Mouse (Mus musculus): ENCODE results near the gene Nup85. TPM values are rescaled to one million over a fixed set of nuclear protein-coding genes. Genes with fewer than 3 reads are reported as not detected.

The Nup85 gene
- total and polyA plus RNA-seq, 3 experiments, result 362 to 370 TPM; not detected in 1

- no peak for DNase-seq (ENCODE audit: low read depth, low spot score)
- Histone ChIP-seq H3K27ac (ENCODE audit: control insufficient read depth, low read depth, low read length) (no peak overlapping the region), H3K27me3 (ENCODE audit: control insufficient read depth in 1 of 2, insufficient read depth in 2 of 2, low read length in 2 of 2) (no peaks in the 10 kb centered on the region), H3K9me3 (replicated peaks; ENCODE audit: insufficient read depth, low read length) (no peaks in the 10 kb centered on the region), H3K4me3 (ENCODE audit: control insufficient read depth in 1 of 2, insufficient read depth in 1 of 2, low read depth in 2 of 2, low read length in 2 of 2) (no peak overlapping the region), H3K79me2 (ENCODE audit: control insufficient read depth, insufficient read depth, low read length, poor library complexity) (no peaks in the 10 kb centered on the region), H3K9ac (ENCODE audit: control insufficient read depth, low read depth, low read length, poor library complexity, severe bottlenecking) (no peak overlapping the region), H3K36me3 (ENCODE audit: control insufficient read depth in 1 of 2, insufficient read depth in 2 of 2, low read length in 2 of 2) (peaks cover 0 to 26% of the 10 kb centered on the region in 2 experiments; a peak in 2 of 4 replicates), H3K4me1 (ENCODE audit: control insufficient read depth in 1 of 2, insufficient read depth in 2 of 2, low read length in 2 of 2) (no peaks in the 10 kb centered on the region)
- TF ChIP-seq ZKSCAN1 (IDR thresholded peaks at IDR 0.05; ENCODE audit: low read depth, low read length) (no peak), CHD1 (IDR thresholded peaks at IDR 0.05; ENCODE audit: low read depth, low read length) (no peak), USF1 (IDR thresholded peaks at IDR 0.05; ENCODE audit: low read depth, low read length) (no peak), GATA1 (IDR thresholded peaks at IDR 0.05; ENCODE audit: low read depth, low read length) (no peak), POLR2AphosphoS5 (IDR thresholded peaks at IDR 0.05; ENCODE audit: borderline replicate concordance, low read depth, low read length) (no peak), EP300 (IDR thresholded peaks at IDR 0.05; ENCODE audit: low read depth in 1 of 2, low read length in 2 of 2) (no peak), POLR2A (IDR thresholded peaks at IDR 0.05; ENCODE audit: control insufficient read depth in 1 of 2, insufficient read depth in 1 of 2, low read depth in 1 of 2, low read length in 2 of 2, poor library complexity in 1 of 2) (no peak), MAZ (IDR thresholded peaks at IDR 0.05; ENCODE audit: low read depth, low read length) (no peak), BHLHE40 (IDR thresholded peaks at IDR 0.05; ENCODE audit: borderline replicate concordance, low read depth, low read length) (no peak), MXI1 (IDR thresholded peaks at IDR 0.05; ENCODE audit: low read depth, low read length) (no peak), HCFC1 (IDR thresholded peaks at IDR 0.05; ENCODE audit: low read depth, low read length) (no peak)
Observed at GRCm38 (mm10) chr11:115587984-115588383, 23.8 kb downstream of the Nup85 start.

- H3K27me3 ChIP-seq (ENCODE audit: control insufficient read depth in 1 of 2, insufficient read depth in 2 of 2, low read length in 2 of 2), result no peaks in the 10 kb centered on the region
- TF ChIP-seq MYC (IDR thresholded peaks at IDR 0.05; ENCODE audit: low read depth, low read length) (no peak), MAFK (IDR thresholded peaks at IDR 0.05; ENCODE audit: borderline replicate concordance, low read depth, low read length) (no peak), GATA1 (IDR thresholded peaks at IDR 0.05; ENCODE audit: low read depth, low read length) (no peak), POLR2A (IDR thresholded peaks at IDR 0.05; ENCODE audit: control insufficient read depth in 1 of 2, insufficient read depth in 1 of 2, low read depth in 1 of 2, low read length in 2 of 2, poor library complexity in 1 of 2) (0 out of 4 replicates have a peak, but pooled peaks of 1 of the 2 experiments have one; percentile 31)
- H3K27ac ChIP-seq (ENCODE audit: control insufficient read depth, low read depth, low read length), result no peak overlapping the region
- H3K4me3 ChIP-seq (ENCODE audit: control insufficient read depth in 1 of 2, insufficient read depth in 1 of 2, low read depth in 2 of 2, low read length in 2 of 2), result no peak overlapping the region
- peaks cover 0 to 36% of the 10 kb centered on the region in 2 experiments; a peak in 2 of 4 replicates for H3K36me3 ChIP-seq (ENCODE audit: control insufficient read depth in 1 of 2, insufficient read depth in 2 of 2, low read length in 2 of 2)
- no peaks in the 10 kb centered on the region for H3K9me3 ChIP-seq (replicated peaks; ENCODE audit: insufficient read depth, low read length)
- no peaks in the 10 kb centered on the region for H3K79me2 ChIP-seq (ENCODE audit: control insufficient read depth, insufficient read depth, low read length, poor library complexity)
- no peak overlapping the region for H3K9ac ChIP-seq (ENCODE audit: control insufficient read depth, low read depth, low read length, poor library complexity, severe bottlenecking)
- DNase-seq (ENCODE audit: low read depth, low spot score), result no peak
- H3K4me1 ChIP-seq (ENCODE audit: control insufficient read depth in 1 of 2, insufficient read depth in 2 of 2, low read length in 2 of 2), result no peaks in the 10 kb centered on the region
Observed at GRCm38 (mm10) chr11:115590526-115591075, 26.4 kb downstream of the Nup85 start.

- no peak overlapping the region for H3K4me3 ChIP-seq (ENCODE audit: control insufficient read depth in 1 of 2, insufficient read depth in 1 of 2, low read depth in 2 of 2, low read length in 2 of 2)
- H3K4me1 ChIP-seq (ENCODE audit: control insufficient read depth in 1 of 2, insufficient read depth in 2 of 2, low read length in 2 of 2), result peaks cover 0 to 8% of the 10 kb centered on the region in 2 experiments; a peak in 2 of 4 replicates
- H3K79me2 ChIP-seq (ENCODE audit: control insufficient read depth, insufficient read depth, low read length, poor library complexity), result peaks cover 29% of the 10 kb centered on the region
- DNase-seq (ENCODE audit: low read depth, low spot score), result peak; percentile 65
- H3K9me3 ChIP-seq (replicated peaks; ENCODE audit: insufficient read depth, low read length), result no peaks in the 10 kb centered on the region
- no peaks in the 10 kb centered on the region for H3K27me3 ChIP-seq (ENCODE audit: control insufficient read depth in 1 of 2, insufficient read depth in 2 of 2, low read length in 2 of 2)
- TF ChIP-seq MYB (IDR thresholded peaks at IDR 0.05; ENCODE audit: low read depth, low read length), result no peak
- no peak for TF ChIP-seq POLR2AphosphoS5 (IDR thresholded peaks at IDR 0.05; ENCODE audit: borderline replicate concordance, low read depth, low read length)
- no peak for TF ChIP-seq JUND (IDR thresholded peaks at IDR 0.05; ENCODE audit: low read depth, low read length)
- peak; percentile 43; the same call in 1 of the 2 replicates for TF ChIP-seq SMC3 (IDR thresholded peaks at IDR 0.05; ENCODE audit: low read depth, low read length)
- TF ChIP-seq GATA1 (IDR thresholded peaks at IDR 0.05; ENCODE audit: low read depth, low read length), result no peak
- TF ChIP-seq MAFK (IDR thresholded peaks at IDR 0.05; ENCODE audit: borderline replicate concordance, low read depth, low read length), result no peak
- TF ChIP-seq EP300 (IDR thresholded peaks at IDR 0.05; ENCODE audit: low read depth in 1 of 2, low read length in 2 of 2), result no peak
- TF ChIP-seq ZNF384 (IDR thresholded peaks at IDR 0.05; ENCODE audit: low read depth, low read length), result no peak
- no peak for TF ChIP-seq POLR2AphosphoS2 (IDR thresholded peaks at IDR 0.05; ENCODE audit: low read length)
- no peak for TF ChIP-seq NRF1 (IDR thresholded peaks at IDR 0.05; ENCODE audit: insufficient read depth, low read depth, low read length, poor library complexity, severe bottlenecking)
- peak in 2 of 3 experiments; percentile 25 to 65; a peak in 3 of 6 replicates for TF ChIP-seq CTCF (IDR thresholded peaks at IDR 0.05 in 2 of 3, conservative IDR thresholded peaks at IDR 0.05 in 1 of 3; ENCODE audit: control insufficient read depth in 1 of 3, insufficient read depth in 1 of 3, low read depth in 2 of 3, low read length in 3 of 3, poor library complexity in 1 of 3, severe bottlenecking in 1 of 3)
- peaks cover 10 to 25% of the 10 kb centered on the region in 2 experiments for H3K36me3 ChIP-seq (ENCODE audit: control insufficient read depth in 1 of 2, insufficient read depth in 2 of 2, low read length in 2 of 2)
- no peak overlapping the region for H3K9ac ChIP-seq (ENCODE audit: control insufficient read depth, low read depth, low read length, poor library complexity, severe bottlenecking)
- H3K27ac ChIP-seq (ENCODE audit: control insufficient read depth, low read depth, low read length), result no peak overlapping the region
Observed at GRCm38 (mm10) chr11:115595209-115595608, 31.0 kb downstream of the Nup85 start.
